Mouse (Mus musculus): ENCODE data around the gene Hist1h4d.

DNA sequence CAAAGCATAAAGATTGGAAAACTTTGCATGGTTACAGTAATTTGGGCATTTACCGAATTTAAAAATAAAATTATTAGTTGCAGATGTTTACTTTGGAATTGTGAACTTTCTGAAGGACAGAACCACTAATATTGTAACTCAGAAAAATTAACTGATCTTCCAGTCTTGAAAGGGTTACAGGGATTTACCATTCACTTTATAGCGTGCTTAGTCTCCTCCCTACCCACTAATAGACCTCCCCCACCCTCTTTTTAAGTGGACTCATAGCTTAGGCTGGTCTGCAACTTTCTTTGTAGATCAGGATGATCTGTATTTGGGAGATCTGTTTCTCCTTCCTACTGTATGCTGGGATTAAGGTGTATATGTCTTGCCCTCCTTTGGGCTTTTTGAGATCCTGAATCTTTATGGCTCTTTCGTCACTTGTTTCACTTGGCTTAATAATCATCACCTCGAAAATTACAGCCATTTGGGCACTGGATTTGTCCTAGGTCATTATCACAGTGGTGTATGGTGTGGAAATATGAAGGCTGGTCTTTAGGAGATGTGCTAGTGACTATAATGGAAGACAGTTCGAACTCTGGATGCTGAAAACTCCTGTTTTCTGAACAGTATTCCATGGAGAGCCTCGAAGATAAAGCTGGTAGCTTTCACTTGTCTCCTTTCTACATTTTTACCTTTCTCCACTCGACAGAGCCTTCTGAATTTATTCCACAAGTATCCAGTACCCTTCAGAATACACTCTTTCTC lies 45.1 kb upstream of the Hist1h4d start:
- TF ChIP-seq CTCF (IDR thresholded peaks at IDR 0.05; ENCODE audit: low read depth), result no peak
- peak; percentile 18; the same call in 1 of the 2 replicates for TF ChIP-seq EP300 (IDR thresholded peaks at IDR 0.05; ENCODE audit: low read depth)

All from liver, embryonic 14.5 days (tissue).